Mouse (Mus musculus) liver, postnatal 0 days (tissue): ENCODE measurements around the gene Syne3.

Source experiments
- CTCF ChIP-seq: sonication (generic); IDR thresholded peaks from 2 replicates; pipeline ENCODE4 v1.5.1; 2016; ENCODE audit warnings: antibody characterized with exemption, low read depth
- EP300 ChIP-seq: IDR thresholded peaks from 2 replicates; pipeline ENCODE4 v1.6.1; 2016; ENCODE audit warnings: antibody characterized with exemption, low read depth, mild to moderate bottlenecking

- TF ChIP-seq CTCF, result no peak
- TF ChIP-seq EP300, result no peak
Observed at GRCm38 (mm10) chr12:104995259-104995876, 14.2 kb downstream of the Syne3 start.
